Mouse (Mus musculus): ENCODE data around the gene Slc34a1.

- TF ChIP-seq POLR2A (IDR thresholded peaks at IDR 0.05; ENCODE audit: borderline replicate concordance, extremely low read depth, insufficient read depth, insufficient read length, poor library complexity, severe bottlenecking), result no peak
- no peak for TF ChIP-seq CTCF (IDR thresholded peaks at IDR 0.05; ENCODE audit: borderline replicate concordance, extremely low read depth, insufficient read depth, insufficient read length)
These were observed 22.1 kb upstream of the Slc34a1 start for GRCm38 (mm10) chr13:55375877-55376276.

All from brain, embryonic 14.5 days (tissue).